ENCODE assay signal across 8 mouse cellular contexts in the genomic region with DNA sequence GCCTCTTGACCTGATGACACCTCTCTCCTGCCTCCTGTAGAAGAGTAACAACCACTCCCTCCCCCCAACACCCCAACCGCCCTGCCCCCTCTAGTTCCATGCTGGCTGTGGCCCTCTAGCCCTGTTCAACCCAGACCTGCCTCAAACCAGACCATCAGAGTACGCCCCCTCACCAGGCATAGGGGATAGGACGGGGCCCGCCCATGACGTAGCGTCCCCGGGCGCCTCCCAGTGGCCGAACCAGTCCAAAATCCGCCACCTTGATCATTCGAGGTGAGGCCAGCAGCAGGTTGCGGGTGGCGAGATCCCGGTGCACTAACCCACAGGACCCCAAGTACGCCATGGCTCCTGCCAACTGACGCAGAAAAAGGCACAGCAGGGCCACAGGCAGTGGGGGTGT. TPM values are rescaled to one million over a fixed set of nuclear protein-coding genes. Genes with fewer than 3 reads are reported as not detected.
A peak's percentile ranks its signal among the peaks of the same experiment; 100 is the strongest.
DNase-seq lines count a peak whose midpoint lies in the region; ATAC-seq and TF ChIP-seq lines count a peak whose summit lies in the region.

No protein-coding gene starts in this region.

- 39% methylated on average over 16 of the region's 16 CpGs for WGBS in kidney, adult 2 months
- WGBS in forebrain, embryonic 12.5 days: 16% methylated on average over 16 of the region's 16 CpGs

- no peaks in the 10 kb centered on the region for H3K9me3 ChIP-seq in forebrain, embryonic 12.5 days

- H3K4me2 ChIP-seq in forebrain, embryonic 12.5 days: peak overlapping the region; percentile 4; the same call in 1 of the 2 replicates

- peak; percentile 37 for DNase-seq in kidney, adult 2 months
- DNase-seq in kidney, adult 18-20 months: no peak
- peak; percentile 38 to 77 for DNase-seq in adrenal gland, postnatal 36 days
- peak; percentile 31 to 78 for DNase-seq in kidney, postnatal 36 days
- no peak for DNase-seq in urinary bladder, postnatal 4 days (ENCODE audit: low spot score in 2 of 2)
- DNase-seq in right cerebral cortex, postnatal 25 days: no peak

- H3K27ac ChIP-seq in kidney, adult 2 months (ENCODE audit: insufficient read depth, low read depth, low read length): no peak overlapping the region
- H3K27ac ChIP-seq in forebrain, embryonic 12.5 days: 0 out of 2 replicates have a peak overlapping the region, but pooled peaks have one; percentile 33

- H3K4me1 ChIP-seq in kidney, adult 2 months (ENCODE audit: control insufficient read depth, insufficient read depth, low read length): no peaks in the 10 kb centered on the region; the same call in 1 of the 2 replicates
- H3K4me1 ChIP-seq in forebrain, embryonic 12.5 days: peaks cover 12% of the 10 kb centered on the region

- TF ChIP-seq CTCF in kidney, adult 2 months (conservative IDR thresholded peaks at IDR 0.05; ENCODE audit: insufficient read depth, insufficient read length, low read depth, low read length): peak; percentile 42

- no peaks in the 10 kb centered on the region for H3K36me3 ChIP-seq in kidney, adult 2 months (ENCODE audit: control insufficient read depth, insufficient read depth, low read length)
- peaks cover 17% of the 10 kb centered on the region for H3K36me3 ChIP-seq in forebrain, embryonic 12.5 days (replicated peaks)

- no peak for TF ChIP-seq POLR2A in kidney, adult 2 months (IDR thresholded peaks at IDR 0.05; ENCODE audit: low read depth, low read length)

- no peak overlapping the region for H3K4me3 ChIP-seq in kidney, adult 2 months (ENCODE audit: insufficient read depth, low read depth, low read length)
- H3K4me3 ChIP-seq in forebrain, embryonic 12.5 days (replicated peaks): no peak overlapping the region

- no peak; the same call in 1 of the 2 replicates for ATAC-seq in forebrain, embryonic 12.5 days (ENCODE audit: low FRiP score)
- 0 out of 2 replicates have a peak, but pooled peaks have one; percentile 38 for ATAC-seq in monocyte, adult 5-6 weeks (replicated peaks; ENCODE audit: insufficient number of reproducible peaks, low FRiP score, low TSS enrichment, poor library complexity, severe bottlenecking)

- no peak overlapping the region for H3K9ac ChIP-seq in forebrain, embryonic 12.5 days

- no peaks in the 10 kb centered on the region for H3K27me3 ChIP-seq in kidney, adult 2 months (replicated peaks; ENCODE audit: control insufficient read depth, insufficient read depth, low read length)
- H3K27me3 ChIP-seq in forebrain, embryonic 12.5 days: peaks cover 27% of the 10 kb centered on the region

RNA-seq across cellular contexts. Expression of gene Tnk1, which starts 3.2 kb away (rescaled TPM):
- polyA plus RNA-seq in kidney, adult 2 months (2012; rRNA removed): 7.9 and 9.3 TPM in 2 replicates
- total RNA-seq in adrenal gland, postnatal 36 days (2021): not detected
- 0.14 and 0.60 TPM in 2 replicates for polyA plus RNA-seq in forebrain, embryonic 12.5 days (2016; fragmentation: Nextera tagmentation; extraction: Ambion mirVana)
- total RNA-seq in monocyte, adult 5-6 weeks (2017): not detected in 3 replicates

RNA-seq across cellular contexts. Expression of gene Plscr3, which starts 9.2 kb away (rescaled TPM):
- 57.1 and 63.9 TPM in 2 replicates for polyA plus RNA-seq in kidney, adult 2 months (2012; rRNA removed)
- 10 to 100 TPM; 49.3 to 50.4 TPM for total RNA-seq in adrenal gland, postnatal 36 days (2021)
- 55.1 and 56.3 TPM in 2 replicates for polyA plus RNA-seq in forebrain, embryonic 12.5 days (2016; fragmentation: Nextera tagmentation; extraction: Ambion mirVana)
- 0.53 to 3.8 TPM (median 2.8 TPM) in 3 replicates for total RNA-seq in monocyte, adult 5-6 weeks (2017)

RNA-seq across cellular contexts. Expression of gene Tmem256, which starts 17.0 kb away (rescaled TPM):
- polyA plus RNA-seq in kidney, adult 2 months (2012; rRNA removed): 513 and 551 TPM in 2 replicates
- total RNA-seq in adrenal gland, postnatal 36 days (2021): 100 to 1,000 TPM; 144 to 166 TPM
- polyA plus RNA-seq in forebrain, embryonic 12.5 days (2016; fragmentation: Nextera tagmentation; extraction: Ambion mirVana): 285 and 294 TPM in 2 replicates
- 35.3 to 85.7 TPM (median 75.7 TPM) in 3 replicates for total RNA-seq in monocyte, adult 5-6 weeks (2017)

RNA-seq across cellular contexts. Expression of gene Nlgn2, which starts 17.8 kb away (rescaled TPM):
- 6.4 and 7.8 TPM in 2 replicates for polyA plus RNA-seq in kidney, adult 2 months (2012; rRNA removed)
- total RNA-seq in adrenal gland, postnatal 36 days (2021): 10 to 100 TPM; 14.4 to 22.3 TPM
- 13.3 and 14.0 TPM in 2 replicates for polyA plus RNA-seq in forebrain, embryonic 12.5 days (2016; fragmentation: Nextera tagmentation; extraction: Ambion mirVana)
- total RNA-seq in monocyte, adult 5-6 weeks (2017): 0.10 to 0.29 TPM (median 0.11 TPM) in 3 replicates

RNA-seq across cellular contexts. Expression of gene Tmem95, which starts 22.5 kb away (rescaled TPM):
- not detected in 2 replicates for polyA plus RNA-seq in kidney, adult 2 months (2012; rRNA removed)
- not detected for total RNA-seq in adrenal gland, postnatal 36 days (2021)
- polyA plus RNA-seq in forebrain, embryonic 12.5 days (2016; fragmentation: Nextera tagmentation; extraction: Ambion mirVana): not detected in 2 replicates
- not detected in 3 replicates for total RNA-seq in monocyte, adult 5-6 weeks (2017)

Comparison
In these comparisons a context has a peak if more than half of its experiments do, and no peak if none do; other contexts are left out.
1. DNase-seq: peak in kidney, adult 2 months (single experiment), adrenal gland, postnatal 36 days (2 of 2) and kidney, postnatal 36 days (2 of 2); none in kidney, adult 18-20 months (single experiment), urinary bladder, postnatal 4 days (0 of 2) and right cerebral cortex, postnatal 25 days (single experiment).
2. RNA of gene Plscr3, which starts 9.2 kb away (total RNA-seq): 49.3 to 50.4 TPM in adrenal gland, postnatal 36 days; 0.53 to 3.8 TPM in monocyte, adult 5-6 weeks; every median in the first group is over 10 times any median in the second.